Mouse (Mus musculus): ENCODE data around the gene Lyzl6. TPM values are rescaled to one million over a fixed set of nuclear protein-coding genes. Genes with fewer than 3 reads are reported as not detected.

Lyzl6 gene
- polyA plus RNA-seq, 1 experiment from 2014 or later: not detected

- Histone ChIP-seq H3K27me3 (replicated peaks; ENCODE audit: control insufficient read depth, insufficient read depth, low read length) (no peaks in the 10 kb centered on the region), H3K4me1 (ENCODE audit: control insufficient read depth, insufficient read depth, low read depth, low read length) (no peaks in the 10 kb centered on the region), H3K4me3 (ENCODE audit: low read length) (no peak overlapping the region), H3K9ac (ENCODE audit: low read depth, low read length) (no peak overlapping the region), H3K36me3 (ENCODE audit: control insufficient read depth, insufficient read depth, low read length) (no peaks in the 10 kb centered on the region), H3K27ac (ENCODE audit: low read depth, low read length) (no peak overlapping the region), H3K9me3 (ENCODE audit: control insufficient read depth, low read length) (no peaks in the 10 kb centered on the region), H3K4me2 (ENCODE audit: low read length) (no peak overlapping the region)
- 83% methylated on average over 23 of the region's 23 CpGs for WGBS
- no peak for ATAC-seq
Measured at GRCm38 (mm10) chr11:103627453-103627852, 11.2 kb downstream of the Lyzl6 start.

GRCm38 (mm10) chr11:103621040-103621439 is 17.6 kb downstream of the Lyzl6 start, which contains the start of gene Gm884:
TSS of gene Gm884 (minus strand) at chr11:103621140.
- Histone ChIP-seq H3K9ac (ENCODE audit: low read depth, low read length) (no peak within 1 kb of the TSS), H3K4me2 (ENCODE audit: low read length) (no peak within 1 kb of the TSS), H3K27ac (ENCODE audit: low read depth, low read length) (no peak within 1 kb of the TSS), H3K27me3 (replicated peaks; ENCODE audit: control insufficient read depth, insufficient read depth, low read length) (no peaks in the 10 kb centered on the region), H3K9me3 (ENCODE audit: control insufficient read depth, low read length) (no peaks in the 10 kb centered on the region), H3K4me1 (ENCODE audit: control insufficient read depth, insufficient read depth, low read depth, low read length) (no peaks in the 10 kb centered on the region), H3K4me3 (ENCODE audit: low read length) (no peak within 1 kb of the TSS), H3K36me3 (ENCODE audit: control insufficient read depth, insufficient read depth, low read length) (no peaks in the 10 kb centered on the region)
- WGBS: 84% methylated on average over 9 of the region's 9 CpGs
- no peak for ATAC-seq

DNA sequence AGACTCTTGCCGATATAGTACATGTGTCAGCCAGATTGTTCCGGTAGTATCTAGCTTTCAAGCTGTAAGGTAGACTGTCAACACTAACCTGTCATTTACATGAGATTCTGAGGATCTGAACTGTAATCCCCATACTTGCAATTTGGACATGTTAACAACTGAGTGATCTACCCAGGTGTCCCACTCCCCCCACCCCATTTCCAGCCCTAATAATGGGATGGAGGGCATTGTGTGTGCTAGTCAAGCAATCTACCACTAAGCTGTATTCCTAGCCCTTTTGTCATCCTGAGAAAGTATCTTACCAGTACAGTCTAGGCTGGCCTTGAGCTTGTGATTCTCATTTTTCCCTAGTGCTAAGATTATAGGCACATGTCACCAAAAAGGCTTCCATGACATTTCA is 27.9 kb downstream of the Lyzl6 start:
- no peak overlapping the region for H3K4me2 ChIP-seq (ENCODE audit: low read length)
- H3K27me3 ChIP-seq (replicated peaks; ENCODE audit: control insufficient read depth, insufficient read depth, low read length): no peaks in the 10 kb centered on the region
- no peaks in the 10 kb centered on the region for H3K4me1 ChIP-seq (ENCODE audit: control insufficient read depth, insufficient read depth, low read depth, low read length)
- no peak overlapping the region for H3K27ac ChIP-seq (ENCODE audit: low read depth, low read length)
- H3K4me3 ChIP-seq (ENCODE audit: low read length): no peak overlapping the region
- H3K9ac ChIP-seq (ENCODE audit: low read depth, low read length): no peak overlapping the region
- no peaks in the 10 kb centered on the region for H3K36me3 ChIP-seq (ENCODE audit: control insufficient read depth, insufficient read depth, low read length)
- WGBS: 90% methylated on average over 2 of the region's 2 CpGs
- ATAC-seq: no peak
- no peaks in the 10 kb centered on the region for H3K9me3 ChIP-seq (ENCODE audit: control insufficient read depth, low read length)

GRCm38 (mm10) chr11:103606611-103607010 is 32.1 kb downstream of the Lyzl6 start:
- no peak overlapping the region for H3K9ac ChIP-seq (ENCODE audit: low read depth, low read length)
- no peak overlapping the region for H3K4me3 ChIP-seq (ENCODE audit: low read length)
- 76% methylated on average over 5 of the region's 5 CpGs for WGBS
- no peak overlapping the region for H3K27ac ChIP-seq (ENCODE audit: low read depth, low read length)
- H3K36me3 ChIP-seq (ENCODE audit: control insufficient read depth, insufficient read depth, low read length): no peaks in the 10 kb centered on the region
- no peaks in the 10 kb centered on the region for H3K9me3 ChIP-seq (ENCODE audit: control insufficient read depth, low read length)
- no peaks in the 10 kb centered on the region for H3K27me3 ChIP-seq (replicated peaks; ENCODE audit: control insufficient read depth, insufficient read depth, low read length)
- no peak for ATAC-seq
- H3K4me2 ChIP-seq (ENCODE audit: low read length): no peak overlapping the region
- H3K4me1 ChIP-seq (ENCODE audit: control insufficient read depth, insufficient read depth, low read depth, low read length): no peaks in the 10 kb centered on the region

Other genes starting within 250 kb of the Lyzl6 start
- 7.2 and 9.6 TPM in 2 replicates for gene Plekhm1, start 226.2 kb downstream of the Lyzl6 start, polyA plus RNA-seq (2015; fragmentation: Nextera tagmentation; extraction: Ambion mirVana)
- gene Lrrc37a, start 134.3 kb downstream of the Lyzl6 start, polyA plus RNA-seq (2015; fragmentation: Nextera tagmentation; extraction: Ambion mirVana): 0.01 TPM in 1 of 2 replicates, not detected in the other
- gene Gm884, start 17.8 kb downstream of the Lyzl6 start, polyA plus RNA-seq (2015; fragmentation: Nextera tagmentation; extraction: Ambion mirVana): not detected in 2 replicates
- gene Rprml, start 10.7 kb upstream of the Lyzl6 start, polyA plus RNA-seq (2015; fragmentation: Nextera tagmentation; extraction: Ambion mirVana): 2.6 and 3.5 TPM in 2 replicates
- 95.6 and 97.5 TPM in 2 replicates for gene Gosr2, start 59.0 kb upstream of the Lyzl6 start, polyA plus RNA-seq (2015; fragmentation: Nextera tagmentation; extraction: Ambion mirVana)
- gene Wnt9b, start 110.9 kb upstream of the Lyzl6 start, polyA plus RNA-seq (2015; fragmentation: Nextera tagmentation; extraction: Ambion mirVana): 0.54 and 0.56 TPM in 2 replicates
- gene Wnt3, start 135.3 kb upstream of the Lyzl6 start, polyA plus RNA-seq (2015; fragmentation: Nextera tagmentation; extraction: Ambion mirVana): 11.0 and 12.1 TPM in 2 replicates